Mouse (Mus musculus): ENCODE data around the gene Nlrp4c.

DNA sequence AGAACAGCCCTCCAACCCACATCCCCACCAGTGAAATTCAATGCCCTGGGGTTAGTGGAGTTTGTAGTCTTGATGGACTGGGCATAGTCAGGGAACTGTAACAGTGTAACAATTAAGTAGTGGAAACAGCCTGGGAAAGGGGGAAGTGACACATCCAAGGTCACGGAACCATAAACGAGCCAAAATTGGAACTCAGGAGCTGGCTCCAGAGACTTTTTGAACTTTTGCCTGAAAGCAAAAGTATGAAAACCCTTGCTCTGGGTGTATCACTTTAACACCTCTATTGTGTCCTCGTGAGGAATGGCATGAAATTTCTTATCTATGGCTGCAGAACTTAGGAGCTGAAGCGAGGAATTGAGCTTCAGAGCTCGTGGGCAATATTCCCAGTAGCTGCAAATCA is 109.2 kb downstream of the Nlrp4c start:
- TF ChIP-seq CTCF (IDR thresholded peaks at IDR 0.05; ENCODE audit: extremely low read depth, insufficient read depth, insufficient read length, insufficient replicate concordance) (no peak), POLR2A (IDR thresholded peaks at IDR 0.05; ENCODE audit: low read depth, low read length) (no peak)

All from spleen, adult 2 months (tissue).